Mouse (Mus musculus): Measurements from ENCODE around the gene Apoh.

DNA sequence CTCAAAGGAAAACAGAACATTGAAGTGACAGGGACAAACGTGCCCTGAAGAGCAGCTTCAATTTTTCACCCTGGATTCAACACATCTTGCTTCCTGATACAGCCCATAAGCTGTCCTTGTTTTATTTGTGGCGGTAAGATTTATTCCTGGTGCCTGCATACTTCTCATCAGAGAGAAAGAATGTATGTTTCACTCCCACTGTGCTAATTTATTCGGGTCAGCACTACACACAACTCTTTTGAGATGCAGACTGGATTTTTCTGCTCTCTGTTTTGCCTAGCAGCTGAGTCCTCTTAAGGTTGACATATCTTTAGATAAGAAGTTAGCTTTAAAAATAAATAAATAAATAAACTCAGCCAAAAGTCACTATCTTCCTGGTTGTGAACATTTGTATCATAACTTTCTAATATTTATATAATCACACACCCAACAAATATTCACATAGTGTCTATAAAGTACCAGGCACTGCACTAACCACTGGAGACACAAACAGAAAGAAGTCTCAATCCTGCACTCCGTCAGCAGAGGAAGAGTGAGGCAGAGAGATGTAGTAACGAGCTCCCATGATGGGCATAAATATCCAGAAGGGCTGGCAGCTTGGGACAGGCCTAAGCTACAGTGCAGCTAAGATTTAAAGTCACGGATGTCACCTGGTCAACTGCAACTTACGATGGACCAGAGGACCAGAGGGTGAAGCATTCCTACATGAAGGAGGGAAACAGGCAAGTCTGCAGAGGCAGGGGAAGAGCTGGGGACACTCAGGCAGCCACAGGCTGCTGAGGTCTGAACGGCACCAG is 9.4 kb upstream of the Apoh start:
- no peak for TF ChIP-seq CTCF (IDR thresholded peaks at IDR 0.05; ENCODE audit: control insufficient read depth, insufficient read depth, low read length)
- no peak for TF ChIP-seq POLR2A (IDR thresholded peaks at IDR 0.05; ENCODE audit: borderline replicate concordance, control insufficient read depth, low read depth, low read length)
